Mouse (Mus musculus) heart, embryonic 14.5 days (tissue): ENCODE data around the gene Aif1l. TPM values are rescaled to one million over a fixed set of nuclear protein-coding genes. Genes with fewer than 3 reads are reported as not detected.
A peak's percentile ranks its signal among the peaks of the same experiment; 100 is the strongest.

Source experiments
- ATAC-seq: fragments of 200-750 bp; cut with Nextera tagmentation; 2 replicates; pipeline ENCODE4 v1.8.0; 2017; ENCODE audit warnings: low read depth, moderate TSS enrichment; ENCODE audit not compliant: insufficient number of reproducible peaks, insufficient read depth, low FRiP score
- H3K27ac ChIP-seq, 2 experiments: fragments of 200-500 bp in 1 of 2; fragments of 300-500 bp in 1 of 2; sonication (generic) in 1 of 2; replicated peaks in 1 of 2; 2 replicates each; pipeline ENCODE4 v1.5.1; 2012 to 2014; ENCODE audit warnings: low read depth in 2 of 2, low read length in 2 of 2, control low read depth in 1 of 2, mild to moderate bottlenecking in 1 of 2, mixed read lengths in 1 of 2; ENCODE audit not compliant: control insufficient read depth in 1 of 2, insufficient read depth in 1 of 2
- H3K27me3 ChIP-seq: fragments of 300-500 bp; sonication (generic); 2 replicates; pipeline ENCODE4 v1.6.1; 2014; ENCODE audit warnings: mild to moderate bottlenecking, low read length, control low read depth; ENCODE audit not compliant: control insufficient read depth, insufficient read depth
- H3K36me3 ChIP-seq: fragments of 300-500 bp; sonication (generic); 2 replicates; pipeline ENCODE4 v1.6.1; 2014; ENCODE audit warnings: mild to moderate bottlenecking, control low read depth, low read length, mixed read lengths; ENCODE audit not compliant: control insufficient read depth, insufficient read depth
- H3K4me1 ChIP-seq, 2 experiments: fragments of 200-500 bp in 1 of 2; fragments of 300-500 bp in 1 of 2; sonication (generic) in 1 of 2; 2 replicates each; pipeline ENCODE4 v1.6.1; 2012 to 2014; ENCODE audit warnings: low read length in 2 of 2, control low read depth in 1 of 2, mixed read lengths in 1 of 2; ENCODE audit not compliant: control insufficient read depth in 2 of 2, insufficient read depth in 2 of 2
- H3K4me2 ChIP-seq: fragments of 300-500 bp; sonication (generic); 2 replicates; pipeline ENCODE4 v1.6.1; 2014; ENCODE audit warnings: mild to moderate bottlenecking, low read length
- H3K4me3 ChIP-seq, 2 experiments: fragments of 200-500 bp in 1 of 2; fragments of 300-500 bp in 1 of 2; sonication (generic) in 1 of 2; 2 replicates each; pipeline ENCODE4 v1.5.1; 2012 to 2014; ENCODE audit warnings: low read length in 2 of 2, mild to moderate bottlenecking in 2 of 2, control low read depth in 1 of 2, low read depth in 1 of 2, moderate library complexity in 1 of 2; ENCODE audit not compliant: control insufficient read depth in 1 of 2, insufficient read depth in 1 of 2
- H3K9ac ChIP-seq: fragments of 300-500 bp; sonication (generic); 2 replicates; pipeline ENCODE4 v1.6.1; 2014; ENCODE audit warnings: mild to moderate bottlenecking, low read length
- H3K9me3 ChIP-seq: fragments of 300-500 bp; sonication (generic); 2 replicates; pipeline ENCODE4 v1.6.1; 2016; ENCODE audit warnings: low read length, control low read depth; ENCODE audit not compliant: control insufficient read depth
- WGBS: fragments of 180-500 bp; shearing (Covaris S2); extraction: QIAGEN DNeasy Blood & Tissue Kit; methylation state at CpG from one replicate; pipeline ENCODE4 v1.1.7; 2014; 5-methylcytosine and 5-hydroxymethylcytosine counted together
- polyA plus RNA-seq: library from polyadenylated mRNA; unstranded; fragments of >200 nt; fragmentation: Nextera tagmentation; extraction: Ambion mirVana; gene quantifications from 2 replicates; pipeline ENCODE4 v1.2.1, GENCODE M21; 2014

The Aif1l gene
- polyA plus RNA-seq, 1 experiment from 2014 or later = 72.7 TPM

DNA sequence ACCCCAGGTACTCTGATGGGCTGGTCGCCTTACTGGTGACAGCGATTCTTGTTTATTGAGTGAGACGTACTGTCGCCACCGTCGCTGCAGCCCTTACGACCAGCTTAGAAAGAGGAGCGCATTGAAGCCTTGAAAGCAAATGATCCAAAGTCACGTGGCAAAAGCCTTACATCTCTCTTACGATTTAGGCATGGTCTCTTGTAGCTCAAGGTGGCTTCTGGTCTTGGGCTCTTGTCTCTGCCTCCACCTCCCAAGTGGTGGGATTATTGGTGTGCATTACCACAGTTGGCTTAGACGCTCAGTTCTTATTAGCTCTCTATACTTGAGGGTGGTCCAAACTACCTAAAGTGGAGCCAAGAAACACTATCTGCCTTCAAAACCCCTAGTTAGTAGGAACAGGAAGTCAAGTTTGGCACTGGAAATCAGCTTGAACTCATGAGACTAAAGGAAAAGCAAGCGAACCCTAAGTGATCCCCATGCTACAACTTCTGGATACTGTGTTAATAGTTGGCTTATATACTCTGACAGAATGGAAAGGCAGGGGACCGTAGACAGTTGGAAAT lies 25.0 kb downstream of the Aif1l start:
- Histone ChIP-seq H3K36me3 (peaks cover 59% of the 10 kb centered on the region), H3K27me3 (no peaks in the 10 kb centered on the region), H3K4me1 (peaks cover 3 to 10% of the 10 kb centered on the region in 2 experiments; a peak in 3 of 4 replicates), H3K27ac (peak overlapping the region; percentile 36 to 68; a peak in 3 of 4 replicates), H3K9ac (peak overlapping the region; percentile 97), H3K9me3 (no peaks in the 10 kb centered on the region), H3K4me3 (peak overlapping the region; percentile 94 to 97), H3K4me2 (peak overlapping the region; percentile 99)
- no peak for ATAC-seq
- 8% methylated on average over 13 of the region's 13 CpGs for WGBS

DNA sequence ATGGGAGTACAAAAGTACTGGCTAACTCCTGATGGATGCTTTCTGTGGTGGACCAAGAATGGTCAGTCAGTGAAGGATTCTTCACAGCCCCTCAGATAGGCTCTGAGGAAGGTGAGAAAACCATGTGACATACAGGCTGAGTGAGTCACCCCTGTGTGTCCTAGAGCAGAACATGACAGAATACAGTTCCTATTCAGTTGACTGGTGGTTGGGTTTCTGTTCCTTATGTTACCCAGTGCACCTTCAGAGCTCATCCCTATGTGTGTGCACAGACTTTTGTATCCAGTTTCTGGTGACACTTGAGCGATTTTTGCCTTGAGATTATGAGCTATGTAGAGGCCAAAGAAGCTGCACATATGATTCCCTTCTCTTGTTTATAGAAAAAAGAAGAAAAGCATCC lies 37.8 kb downstream of the Aif1l start:
- ATAC-seq = no peak
- no peak overlapping the region for H3K4me3 ChIP-seq
- 86% methylated on average over 1 of the region's 1 CpGs for WGBS
- H3K27me3 ChIP-seq = no peaks in the 10 kb centered on the region
- no peaks in the 10 kb centered on the region for H3K9me3 ChIP-seq
- no peaks in the 10 kb centered on the region for H3K4me1 ChIP-seq
- no peak overlapping the region for H3K27ac ChIP-seq
- H3K4me2 ChIP-seq = no peak overlapping the region
- peaks cover 100% of the 10 kb centered on the region for H3K36me3 ChIP-seq
- H3K9ac ChIP-seq = no peak overlapping the region

DNA sequence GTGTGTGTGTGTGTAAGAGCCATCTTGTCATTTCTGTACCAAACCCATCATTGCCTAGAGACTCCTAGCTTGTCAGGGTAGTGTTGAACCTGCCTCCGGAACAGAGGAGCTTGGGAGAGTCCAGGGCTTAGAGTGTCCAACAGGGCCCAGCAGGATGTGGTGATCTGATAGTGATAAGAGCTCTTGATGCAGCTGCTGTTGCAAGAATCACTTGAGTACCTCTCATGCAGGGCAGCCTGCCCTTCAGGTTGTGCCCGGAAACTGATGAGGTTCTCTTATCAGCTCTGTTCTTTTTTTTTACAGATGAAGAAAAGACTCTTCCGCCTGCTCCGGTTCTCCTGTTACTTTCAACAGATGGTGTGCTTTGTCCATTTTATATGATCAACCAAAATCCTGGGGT lies 41.0 kb downstream of the Aif1l start:
- Histone ChIP-seq H3K4me1 (no peaks in the 10 kb centered on the region), H3K9me3 (no peaks in the 10 kb centered on the region), H3K36me3 (peaks cover 98% of the 10 kb centered on the region), H3K27ac (no peak overlapping the region), H3K27me3 (no peaks in the 10 kb centered on the region), H3K4me2 (no peak overlapping the region), H3K9ac (no peak overlapping the region), H3K4me3 (no peak overlapping the region)
- ATAC-seq = no peak
- 78% methylated on average over 4 of the region's 4 CpGs for WGBS

DNA sequence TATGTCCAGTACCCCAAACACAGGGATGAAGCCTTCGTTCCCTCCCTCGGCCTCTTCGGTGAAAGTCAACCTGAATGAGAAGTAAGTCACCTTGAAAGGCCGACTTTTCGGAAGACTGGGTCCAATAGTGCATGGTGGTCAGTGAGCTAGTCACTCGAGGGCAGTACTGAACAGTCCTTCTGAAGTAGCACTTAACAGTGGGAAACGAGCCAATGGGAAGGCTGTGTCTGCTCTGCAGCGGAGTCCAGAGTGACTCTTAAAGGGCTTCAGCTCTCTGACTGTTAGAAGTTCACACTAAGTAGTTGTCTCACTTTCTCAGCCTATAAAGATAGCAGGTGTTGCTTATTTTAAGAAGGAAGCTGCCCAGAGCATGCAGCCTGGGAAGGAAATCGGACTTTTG lies 45.0 kb downstream of the Aif1l start:
- H3K4me1 ChIP-seq = no peaks in the 10 kb centered on the region

DNA sequence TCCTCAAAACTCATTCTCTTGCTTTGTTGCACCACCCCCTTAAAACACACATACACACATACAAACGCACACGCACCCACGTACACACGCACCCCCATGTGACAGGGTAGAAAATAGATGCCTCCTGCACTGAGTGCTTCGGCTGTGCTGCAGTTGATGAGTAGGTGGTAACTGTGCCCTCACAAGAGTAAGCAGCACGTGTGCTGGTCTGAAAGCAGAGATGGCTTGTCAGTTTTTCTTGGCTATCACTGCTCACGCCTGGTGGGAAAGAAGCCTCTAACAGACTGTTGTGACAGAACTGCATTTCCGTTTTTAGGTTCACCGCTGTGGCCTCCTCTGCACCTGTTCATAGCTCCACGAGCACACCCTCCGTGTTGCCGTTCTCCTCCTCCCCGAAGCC lies 46.1 kb downstream of the Aif1l start:
- no peak overlapping the region for H3K9ac ChIP-seq
- H3K27ac ChIP-seq = no peak overlapping the region
- ATAC-seq = no peak
- no peaks in the 10 kb centered on the region for H3K27me3 ChIP-seq
- no peak overlapping the region for H3K4me3 ChIP-seq
- H3K9me3 ChIP-seq = no peaks in the 10 kb centered on the region
- no peak overlapping the region for H3K4me2 ChIP-seq
- no peaks in the 10 kb centered on the region for H3K4me1 ChIP-seq
- peaks cover 95% of the 10 kb centered on the region for H3K36me3 ChIP-seq
- WGBS = 93% methylated on average over 13 of the region's 13 CpGs

More for the DNA sequence above, 45.0 kb downstream of the Aif1l start:
- H3K9ac ChIP-seq = no peak overlapping the region
- peaks cover 98% of the 10 kb centered on the region for H3K36me3 ChIP-seq
- no peaks in the 10 kb centered on the region for H3K27me3 ChIP-seq
- H3K4me2 ChIP-seq = no peak overlapping the region
- WGBS = 79% methylated on average over 9 of the region's 9 CpGs
- no peak for ATAC-seq
- no peaks in the 10 kb centered on the region for H3K9me3 ChIP-seq
- H3K27ac ChIP-seq = no peak overlapping the region
- H3K4me3 ChIP-seq = no peak overlapping the region

DNA sequence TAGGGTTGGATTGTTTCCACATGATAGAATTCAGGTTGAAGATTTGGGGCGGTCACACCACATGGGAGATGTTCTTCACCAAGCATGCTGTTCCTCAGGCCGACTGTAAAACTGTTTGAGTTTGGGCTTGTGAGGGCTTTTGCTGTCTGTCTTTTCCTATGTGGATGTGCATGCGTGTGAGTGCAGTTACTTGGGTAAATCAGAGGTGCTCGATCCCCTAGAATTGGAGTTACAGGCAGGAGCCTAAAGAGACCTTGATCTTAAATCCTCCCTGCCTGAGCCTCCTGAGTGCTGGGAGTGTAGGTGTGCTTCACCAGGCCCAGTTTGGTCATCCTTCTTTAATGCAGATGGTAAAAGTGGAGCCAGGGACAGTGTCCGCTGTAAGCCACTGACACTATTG lies 47.6 kb downstream of the Aif1l start:
- Histone ChIP-seq H3K4me2 (no peak overlapping the region), H3K9me3 (no peaks in the 10 kb centered on the region), H3K4me1 (no peaks in the 10 kb centered on the region), H3K27ac (no peak overlapping the region), H3K4me3 (no peak overlapping the region), H3K36me3 (peaks cover 87% of the 10 kb centered on the region), H3K9ac (no peak overlapping the region), H3K27me3 (no peaks in the 10 kb centered on the region)
- whole genome bisulfite sequencing = 91% methylated on average over 5 of the region's 5 CpGs
- ATAC-seq = no peak

DNA sequence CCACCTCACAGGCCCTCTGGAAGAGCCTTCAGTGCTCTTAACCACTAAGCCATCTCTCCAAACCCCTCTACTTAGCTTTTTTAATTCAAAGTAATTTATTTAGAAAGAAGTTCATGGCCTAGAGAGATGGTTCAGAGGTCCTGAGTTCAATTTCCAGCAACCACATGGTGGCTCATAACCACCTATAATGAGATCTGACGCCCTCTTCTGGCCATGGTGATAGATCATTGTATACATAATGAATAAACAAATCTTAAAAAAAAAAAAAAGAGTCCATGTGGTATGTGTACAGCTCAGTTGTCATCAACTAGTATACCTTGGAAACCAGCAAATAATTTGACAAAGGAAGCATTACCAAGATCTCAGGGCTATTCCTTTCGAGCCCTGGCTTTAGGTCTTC lies 48.5 kb downstream of the Aif1l start:
- no peaks in the 10 kb centered on the region for H3K4me1 ChIP-seq
- H3K27me3 ChIP-seq = no peaks in the 10 kb centered on the region
- no peaks in the 10 kb centered on the region for H3K9me3 ChIP-seq
- ATAC-seq = no peak
- H3K36me3 ChIP-seq = peaks cover 87% of the 10 kb centered on the region
- no peak overlapping the region for H3K9ac ChIP-seq
- 61% methylated on average over 2 of the region's 2 CpGs for WGBS
- H3K4me3 ChIP-seq = no peak overlapping the region
- H3K4me2 ChIP-seq = no peak overlapping the region
- H3K27ac ChIP-seq = no peak overlapping the region

DNA sequence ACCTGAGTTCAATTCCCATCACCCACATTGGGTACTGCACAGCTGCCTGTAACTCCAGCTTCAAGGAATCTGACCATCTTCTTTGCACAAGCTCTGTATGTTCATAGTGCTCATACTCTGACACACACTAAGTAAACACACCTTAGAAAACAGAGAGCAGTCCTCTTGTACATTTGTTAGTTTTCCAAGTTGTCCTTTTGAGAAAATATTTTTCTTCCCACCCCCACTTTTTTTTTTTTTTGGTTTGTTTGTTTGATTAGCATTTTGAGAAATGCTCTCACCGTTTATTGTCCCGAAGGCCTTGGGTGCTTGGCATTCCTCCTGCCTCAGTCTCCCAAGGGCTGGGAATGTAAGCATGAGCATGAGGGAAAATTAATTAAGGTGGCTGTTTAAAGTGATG lies 58.4 kb downstream of the Aif1l start:
- Histone ChIP-seq H3K4me3 (no peak overlapping the region), H3K4me2 (no peak overlapping the region), H3K9ac (no peak overlapping the region), H3K27ac (no peak overlapping the region), H3K36me3 (peaks cover 92% of the 10 kb centered on the region), H3K4me1 (no peaks in the 10 kb centered on the region), H3K27me3 (no peaks in the 10 kb centered on the region), H3K9me3 (no peaks in the 10 kb centered on the region)
- no peak for ATAC-seq
- WGBS = 95% methylated on average over 2 of the region's 2 CpGs
